Mouse (Mus musculus) adrenal gland, postnatal 10 days (tissue): ENCODE data around the gene Lhb. TPM values are rescaled to one million over a fixed set of nuclear protein-coding genes. Genes with fewer than 3 reads are reported as not detected.

Experiments used
- microRNA-seq: library from miRNA; unstranded; fragments of <30 nt; microRNA quantifications from one replicate; pipeline ENCODE4 v1.2.0, GENCODE M21; 2021
- total RNA-seq, 2 experiments: library from RNA; stranded (reverse); gene quantifications; 2 replicates each; pipeline ENCODE4 v1.2.3; 2021

Lhb gene
- total RNA-seq, 2 experiments from 2014 or later = not detected

Small RNAs within 50 kb of the gene (microRNA-seq; reads per million reads assigned to microRNA genes)
- gene Gm22133 = 2.3 reads per million

Other genes with a start within 250 kb of the Lhb start
- not detected for gene Gfy, start 241.3 kb upstream of the Lhb start, total RNA-seq
- not detected for gene Pth2, start 239.8 kb upstream of the Lhb start, total RNA-seq
- gene Ccdc155, start 215.9 kb upstream of the Lhb start, total RNA-seq = under 1 TPM in 1 of 2 experiments, not detected in 1; 0.36 TPM
- under 1 TPM in 1 of 2 experiments, not detected in 1; 0.30 TPM for gene Dkkl1, start 208.7 kb upstream of the Lhb start, total RNA-seq
- 10 to 100 TPM; 21.0 to 24.0 TPM for gene Tead2, start 205.1 kb upstream of the Lhb start, total RNA-seq
- 10 to 100 TPM; 13.9 to 17.6 TPM for gene Cd37, start 181.7 kb upstream of the Lhb start, total RNA-seq
- under 1 TPM in 1 of 2 experiments, not detected in 1; 0.12 TPM for gene Slc6a16, start 179.7 kb upstream of the Lhb start, total RNA-seq
- gene Slc6a21, start 143.3 kb upstream of the Lhb start, total RNA-seq = under 1 TPM in 1 of 2 experiments, not detected in 1; 0.42 TPM
- gene Trpm4, start 87.0 kb upstream of the Lhb start, total RNA-seq = 10 to 100 TPM; 15.9 to 26.8 TPM
- gene Hrc, start 85.5 kb upstream of the Lhb start, total RNA-seq = 10 to 100 TPM; 10.7 to 47.8 TPM
- 1 to 10 TPM; 1.9 to 3.0 TPM for gene Ppfia3, start 53.8 kb upstream of the Lhb start, total RNA-seq
- 1 to 10 TPM in 1 of 2 experiments, under 1 TPM in 1; 0.90 to 2.9 TPM for gene Lin7b, start 50.2 kb upstream of the Lhb start, total RNA-seq
- 100 to 1,000 TPM; 208 to 341 TPM for gene Snrnp70, start 25.1 kb upstream of the Lhb start, total RNA-seq
- 1 to 10 TPM in 1 of 2 experiments, under 1 TPM in 1; 0.75 to 2.6 TPM for gene Kcna7, start 15.2 kb upstream of the Lhb start, total RNA-seq
- under 1 TPM; 0.12 to 0.33 TPM for gene Ntf5, start 7.1 kb upstream of the Lhb start, total RNA-seq
- 10 to 100 TPM; 66.7 to 92.5 TPM for gene Gys1, start 14.0 kb downstream of the Lhb start, total RNA-seq
- 10 to 100 TPM; 50.2 to 58.9 TPM for gene Ruvbl2, start 17.3 kb downstream of the Lhb start, total RNA-seq
- 100 to 1,000 TPM; 527 to 606 TPM for gene Ftl1, start 39.1 kb downstream of the Lhb start, total RNA-seq
- gene Bax, start 46.1 kb downstream of the Lhb start, total RNA-seq = 10 to 100 TPM; 52.7 to 53.6 TPM
- under 1 TPM; 0.64 to 0.69 TPM for gene Tulp2, start 61.1 kb downstream of the Lhb start, total RNA-seq
- 10 to 100 TPM; 26.0 to 27.9 TPM for gene Gm45808, start 66.0 kb downstream of the Lhb start, total RNA-seq
- gene Dhdh, start 68.0 kb downstream of the Lhb start, total RNA-seq = 10 to 100 TPM; 42.4 to 47.3 TPM
- 100 to 1,000 TPM; 175 to 201 TPM for gene Nucb1, start 89.6 kb downstream of the Lhb start, total RNA-seq
- 10 to 100 TPM; 28.0 to 48.2 TPM for gene Ppp1r15a, start 105.4 kb downstream of the Lhb start, total RNA-seq
- 1 to 10 TPM; 5.4 to 9.2 TPM for gene Plekha4, start 105.5 kb downstream of the Lhb start, total RNA-seq
- gene Hsd17b14, start 134.1 kb downstream of the Lhb start, total RNA-seq = 1 to 10 TPM in 1 of 2 experiments, under 1 TPM in 1; 0.93 to 1.4 TPM
- 100 to 1,000 TPM; 114 to 118 TPM for gene Bcat2, start 149.3 kb downstream of the Lhb start, total RNA-seq
- 10 to 100 TPM in 1 of 2 experiments, 1 to 10 TPM in 1; 1.3 to 21.9 TPM for gene Fgf21, start 194.7 kb downstream of the Lhb start, total RNA-seq
- under 1 TPM in 1 of 2 experiments, not detected in 1; 0.21 TPM for gene Fut1, start 196.5 kb downstream of the Lhb start, total RNA-seq
- under 1 TPM; 0.39 to 0.73 TPM for gene Izumo1, start 201.0 kb downstream of the Lhb start, total RNA-seq
- 10 to 100 TPM; 35.6 to 37.9 TPM for gene Rasip1, start 206.7 kb downstream of the Lhb start, total RNA-seq
- gene Mamstr, start 219.2 kb downstream of the Lhb start, total RNA-seq = 10 to 100 TPM in 1 of 2 experiments, 1 to 10 TPM in 1; 8.3 to 13.2 TPM
- gene Fut2, start 245.6 kb downstream of the Lhb start, total RNA-seq = not detected